Mouse (Mus musculus) limb, embryonic 15.5 days (tissue): ENCODE data around the gene Lrrc74a. TPM values are rescaled to one million over a fixed set of nuclear protein-coding genes. Genes with fewer than 3 reads are reported as not detected.

Experiments
- ATAC-seq: fragments of 200-750 bp; cut with Nextera tagmentation; 2 replicates; pipeline ENCODE4 v1.8.0; 2017; ENCODE audit warnings: low read depth, moderate TSS enrichment; ENCODE audit not compliant: insufficient number of reproducible peaks, low FRiP score, low TSS enrichment
- H3K27ac ChIP-seq: fragments of 300-500 bp; sonication (generic); 2 replicates; pipeline ENCODE4 v1.5.1; 2015; ENCODE audit warnings: moderate library complexity, mild to moderate bottlenecking, inconsistent platforms
- H3K27me3 ChIP-seq: fragments of 300-500 bp; sonication (generic); 2 replicates; pipeline ENCODE4 v1.6.1; 2015; ENCODE audit warnings: inconsistent platforms
- H3K36me3 ChIP-seq: fragments of 300-500 bp; sonication (generic); 2 replicates; pipeline ENCODE4 v1.6.1; 2015; ENCODE audit warnings: inconsistent platforms
- H3K4me1 ChIP-seq: fragments of 300-500 bp; sonication (generic); 2 replicates; pipeline ENCODE4 v1.6.1; 2015; ENCODE audit warnings: inconsistent platforms
- H3K4me2 ChIP-seq: fragments of 300-500 bp; sonication (generic); 2 replicates; pipeline ENCODE4 v1.6.1; 2015; ENCODE audit warnings: mild to moderate bottlenecking, inconsistent platforms
- H3K4me3 ChIP-seq: fragments of 300-500 bp; sonication (generic); 2 replicates; pipeline ENCODE4 v1.5.1; 2015; ENCODE audit warnings: mild to moderate bottlenecking, inconsistent platforms
- H3K9ac ChIP-seq: fragments of 300-500 bp; sonication (generic); 2 replicates; pipeline ENCODE4 v1.6.1; 2015; ENCODE audit warnings: inconsistent platforms
- H3K9me3 ChIP-seq: fragments of 300-500 bp; sonication (generic); 2 replicates; pipeline ENCODE4 v1.6.1; 2016; ENCODE audit warnings: inconsistent platforms
- WGBS: fragments of 180-500 bp; shearing (Covaris S2); methylation state at CpG from one replicate; pipeline ENCODE4 v1.1.7; 2015; 5-methylcytosine and 5-hydroxymethylcytosine counted together
- polyA plus RNA-seq: library from polyadenylated mRNA; unstranded; fragments of >200 nt; fragmentation: Nextera tagmentation; extraction: Ambion mirVana; gene quantifications from 2 replicates; pipeline ENCODE4 v1.2.1, GENCODE M21; 2015

Gene Lrrc74a
- polyA plus RNA-seq, 1 experiment from 2014 or later: not detected

- Histone ChIP-seq H3K36me3 (no peaks in the 10 kb centered on the region), H3K27ac (no peak overlapping the region), H3K9ac (no peak overlapping the region), H3K4me3 (no peak overlapping the region), H3K4me1 (peaks cover 60% of the 10 kb centered on the region), H3K4me2 (no peak overlapping the region), H3K9me3 (no peaks in the 10 kb centered on the region), H3K27me3 (no peaks in the 10 kb centered on the region)
- no peak for ATAC-seq
- 78% methylated on average over 4 of the region's 4 CpGs for WGBS
Measured at GRCm38 (mm10) chr12:86808856-86809255, 74.7 kb downstream of the Lrrc74a start.

- Histone ChIP-seq H3K27ac (peak overlapping the region; percentile 76; the same call in 1 of the 2 replicates), H3K9me3 (no peaks in the 10 kb centered on the region), H3K9ac (no peak overlapping the region), H3K36me3 (no peaks in the 10 kb centered on the region), H3K27me3 (no peaks in the 10 kb centered on the region), H3K4me2 (no peak overlapping the region), H3K4me3 (no peak overlapping the region), H3K4me1 (peaks cover 48% of the 10 kb centered on the region)
- 87% methylated on average over 1 of the region's 1 CpGs for WGBS
- ATAC-seq: no peak
Measured at GRCm38 (mm10) chr12:86810040-86810439, 75.9 kb downstream of the Lrrc74a start.

GRCm38 (mm10) chr12:86810725-86811444 is 76.7 kb downstream of the Lrrc74a start:
- Histone ChIP-seq H3K36me3 (no peaks in the 10 kb centered on the region), H3K4me3 (no peak overlapping the region), H3K9me3 (no peaks in the 10 kb centered on the region), H3K27ac (peak overlapping the region; percentile 76), H3K4me2 (no peak overlapping the region), H3K9ac (no peak overlapping the region), H3K4me1 (peaks cover 42% of the 10 kb centered on the region), H3K27me3 (no peaks in the 10 kb centered on the region)
- no peak for ATAC-seq
- WGBS: 37% methylated on average over 11 of the region's 11 CpGs

GRCm38 (mm10) chr12:86812782-86813181 is 78.6 kb downstream of the Lrrc74a start:
- WGBS: 72% methylated on average over 3 of the region's 3 CpGs
- H3K36me3 ChIP-seq: no peaks in the 10 kb centered on the region
- no peak overlapping the region for H3K4me3 ChIP-seq
- H3K9ac ChIP-seq: no peak overlapping the region
- no peak overlapping the region for H3K27ac ChIP-seq
- H3K27me3 ChIP-seq: no peaks in the 10 kb centered on the region
- ATAC-seq: no peak
- no peak overlapping the region for H3K4me2 ChIP-seq
- H3K9me3 ChIP-seq: no peaks in the 10 kb centered on the region
- H3K4me1 ChIP-seq: peaks cover 42% of the 10 kb centered on the region

Other genes starting within 250 kb of the Lrrc74a start
- gene Vash1, start 55.7 kb upstream of the Lrrc74a start, polyA plus RNA-seq: 14.0 and 14.1 TPM in 2 replicates
- 9.6 and 10.3 TPM in 2 replicates for gene Angel1, start 7.9 kb upstream of the Lrrc74a start, polyA plus RNA-seq
- gene Irf2bpl, start 150.4 kb downstream of the Lrrc74a start, polyA plus RNA-seq: 36.0 and 38.5 TPM in 2 replicates
- gene Cipc, start 212.7 kb downstream of the Lrrc74a start, polyA plus RNA-seq: 22.0 and 23.3 TPM in 2 replicates